Mouse (Mus musculus): ENCODE results near the gene Tbx15. TPM values are rescaled to one million over a fixed set of nuclear protein-coding genes. Genes with fewer than 3 reads are reported as not detected.

The Tbx15 gene
- total RNA-seq, 2 experiments from 2014 or later: 0.84 to 1.1 TPM

GRCm38 (mm10) chr3:99331086-99331485 lies 90.9 kb downstream of the Tbx15 start:
- intact Hi-C loops (cut with DNase I): no loop called here

GRCm38 (mm10) chr3:99336866-99337265 lies 96.7 kb downstream of the Tbx15 start:
- no peak for DNase-seq (ENCODE audit: low spot score in 2 of 2)
- intact Hi-C loops (cut with DNase I): no loop called here

More at GRCm38 (mm10) chr3:99331086-99331485, 90.9 kb downstream of the Tbx15 start:
- DNase-seq (ENCODE audit: low spot score in 2 of 2): no peak

GRCm38 (mm10) chr3:99338756-99339155 lies 98.6 kb downstream of the Tbx15 start:
- intact Hi-C loops (cut with DNase I): no loop called here
- no peak for DNase-seq (ENCODE audit: low spot score in 2 of 2)

GRCm38 (mm10) chr3:99340021-99340420 lies 99.8 kb downstream of the Tbx15 start:
- intact Hi-C loops (cut with DNase I): no loop called here
- no peak for DNase-seq (ENCODE audit: low spot score in 2 of 2)

- intact Hi-C loops (cut with DNase I): no loop called here
- DNase-seq (ENCODE audit: low spot score in 2 of 2): no peak
Observed at GRCm38 (mm10) chr3:99379616-99380250, 139.6 kb downstream of the Tbx15 start.

GRCm38 (mm10) chr3:99387127-99387526 lies 146.9 kb downstream of the Tbx15 start:
- DNase-seq (ENCODE audit: low spot score in 2 of 2): no peak
- intact Hi-C loops (cut with DNase I): no loop called here

Small RNA genes lying within 50 kb of the gene (microRNA-seq; reads per million reads assigned to microRNA genes)
- gene Mir6481: not detected

Other genes starting within 250 kb of the Tbx15 start
- 1 to 10 TPM; 6.4 to 8.6 TPM for gene Wars2, start 99.3 kb upstream of the Tbx15 start, total RNA-seq (2021)